In the genomic region with DNA sequence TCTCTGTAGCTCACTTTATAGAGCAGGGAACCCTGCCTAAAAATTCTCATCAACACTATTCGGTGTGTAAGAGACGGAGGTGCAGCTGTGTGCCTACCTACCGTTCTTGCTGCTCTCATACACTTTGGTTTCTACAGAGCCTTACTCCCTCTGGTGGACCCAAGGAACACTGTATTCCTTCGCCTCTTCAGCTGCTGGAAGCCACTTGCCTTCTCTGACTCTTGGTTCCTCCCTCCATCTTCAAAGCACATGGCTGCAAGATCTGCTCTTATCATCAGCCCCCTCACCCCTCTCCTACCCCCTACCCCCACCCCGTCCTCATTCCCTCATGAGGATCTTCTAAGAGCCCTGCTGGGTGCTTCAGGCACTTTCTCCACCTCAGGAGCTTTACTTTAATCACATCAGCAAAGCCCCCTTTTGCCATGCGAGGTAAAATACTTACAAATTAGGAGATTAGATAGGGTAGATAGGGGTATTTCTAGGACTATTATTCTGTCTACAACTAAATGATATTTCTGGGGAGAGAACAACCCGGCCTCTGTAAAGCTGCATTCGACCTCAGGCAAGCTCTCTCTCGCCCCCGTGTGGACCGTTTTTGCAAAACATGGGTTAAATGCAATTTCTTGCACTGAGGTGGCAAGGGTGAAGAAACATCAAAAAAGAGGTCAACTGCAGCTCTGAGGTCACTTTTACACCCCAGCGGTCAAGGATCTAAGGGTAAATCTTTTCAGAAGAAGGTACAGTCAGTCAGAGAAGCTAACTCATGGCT, we compare ENCODE assay signal across 8 mouse cellular contexts. TPM values are rescaled to one million over a fixed set of nuclear protein-coding genes. Genes with fewer than 3 reads are reported as not detected.
DNase-seq lines count a peak whose midpoint lies in the region; ATAC-seq and TF ChIP-seq lines count a peak whose summit lies in the region.

No protein-coding gene starts in this region.

- H3K9ac ChIP-seq in forebrain, embryonic 16.5 days (replicated peaks; ENCODE audit: low read depth, low read length) = no peak overlapping the region
- H3K9ac ChIP-seq in lung, postnatal 0 days (replicated peaks; ENCODE audit: low read depth) = no peak overlapping the region

- no peaks in the 10 kb centered on the region for H3K9me3 ChIP-seq in forebrain, embryonic 16.5 days (ENCODE audit: control insufficient read depth, low read length)
- no peaks in the 10 kb centered on the region for H3K9me3 ChIP-seq in hindbrain, embryonic 10.5 days
- no peaks in the 10 kb centered on the region for H3K9me3 ChIP-seq in lung, postnatal 0 days (ENCODE audit: low read length)

- TF ChIP-seq POLR2A in cerebellum, adult 2 months (IDR thresholded peaks at IDR 0.05; ENCODE audit: borderline replicate concordance, insufficient read depth, low read length) = no peak

- DNase-seq in Muller cell, postnatal 12 days (ENCODE audit: inconsistent ontology term) = peak; percentile 52
- peak; percentile 25 to 60 for DNase-seq in cerebellum, adult 2 months
- peak; percentile 77 for DNase-seq in hindbrain, embryonic 10.5 days (ENCODE audit: low spot score)
- peak; percentile 78 to 79 for DNase-seq in layer of hippocampus, postnatal 10 days (ENCODE audit: low spot score in 2 of 2)
- DNase-seq in lung, postnatal 0 days (ENCODE audit: low spot score) = peak; percentile 76
- DNase-seq in retina, adult 2 months (ENCODE audit: low read depth, low spot score) = peak; percentile 25
- peak; percentile 61 for DNase-seq in thymus, postnatal 25 days

- no peaks in the 10 kb centered on the region for H3K27me3 ChIP-seq in cerebellum, adult 2 months (ENCODE audit: control insufficient read depth, insufficient read depth, low read length)
- H3K27me3 ChIP-seq in forebrain, embryonic 16.5 days (replicated peaks; ENCODE audit: control insufficient read depth, insufficient read depth, low read length) = no peaks in the 10 kb centered on the region
- no peaks in the 10 kb centered on the region for H3K27me3 ChIP-seq in hindbrain, embryonic 10.5 days (ENCODE audit: insufficient read depth, poor library complexity, severe bottlenecking)
- no peaks in the 10 kb centered on the region for H3K27me3 ChIP-seq in lung, postnatal 0 days (replicated peaks; ENCODE audit: insufficient read depth, low read length)

- H3K4me1 ChIP-seq in cerebellum, adult 2 months (ENCODE audit: control insufficient read depth, insufficient read depth, low read length) = no peaks in the 10 kb centered on the region
- H3K4me1 ChIP-seq in forebrain, embryonic 16.5 days (replicated peaks; ENCODE audit: control insufficient read depth, insufficient read depth, low read length) = peaks cover 3% of the 10 kb centered on the region
- 0 out of 2 replicates have a peak, but pooled peaks cover 2% of the 10 kb centered on the region for H3K4me1 ChIP-seq in hindbrain, embryonic 10.5 days (replicated peaks)
- H3K4me1 ChIP-seq in lung, postnatal 0 days (ENCODE audit: insufficient read depth, low read depth, low read length) = no peaks in the 10 kb centered on the region

- no peaks in the 10 kb centered on the region for H3K36me3 ChIP-seq in forebrain, embryonic 16.5 days (ENCODE audit: control insufficient read depth, insufficient read depth)
- H3K36me3 ChIP-seq in hindbrain, embryonic 10.5 days = no peaks in the 10 kb centered on the region
- H3K36me3 ChIP-seq in lung, postnatal 0 days (ENCODE audit: insufficient read depth, low read length) = no peaks in the 10 kb centered on the region

- 8% methylated on average over 12 of the region's 12 CpGs for WGBS in cerebellum, adult 2 months
- 6% methylated on average over 12 of the region's 12 CpGs for WGBS in forebrain, embryonic 16.5 days
- WGBS in hindbrain, embryonic 10.5 days = 16% methylated on average over 12 of the region's 12 CpGs
- WGBS in lung, postnatal 0 days = 3% methylated on average over 12 of the region's 12 CpGs

- peak overlapping the region; percentile 48 for H3K4me2 ChIP-seq in forebrain, embryonic 16.5 days (ENCODE audit: low read length)
- H3K4me2 ChIP-seq in lung, postnatal 0 days (replicated peaks; ENCODE audit: low read depth, low read length) = peak overlapping the region; percentile 14; the same call in 1 of the 2 replicates

- H3K27ac ChIP-seq in cerebellum, adult 2 months (ENCODE audit: insufficient read depth, low read length) = no peak overlapping the region
- H3K27ac ChIP-seq in forebrain, embryonic 16.5 days (ENCODE audit: low read length) = no peak overlapping the region
- no peak overlapping the region for H3K27ac ChIP-seq in hindbrain, embryonic 10.5 days
- H3K27ac ChIP-seq in lung, postnatal 0 days (ENCODE audit: low read length) = no peak overlapping the region

- TF ChIP-seq CTCF in cerebellum, adult 2 months (IDR thresholded peaks at IDR 0.05; ENCODE audit: borderline replicate concordance, insufficient read depth, low read depth, low read length) = peak; percentile 80
- TF ChIP-seq CTCF in lung, postnatal 0 days (IDR thresholded peaks at IDR 0.05) = peak; percentile 83

- ATAC-seq in forebrain, embryonic 16.5 days = peak; percentile 79
- peak; percentile 62 for ATAC-seq in lung, postnatal 0 days

- no peak for TF ChIP-seq EP300 in lung, postnatal 0 days (IDR thresholded peaks at IDR 0.05)

- H3K4me3 ChIP-seq in cerebellum, adult 2 months (replicated peaks; ENCODE audit: insufficient read depth, low read depth, low read length) = no peak overlapping the region
- peak overlapping the region; percentile 17; the same call in 1 of the 2 replicates for H3K4me3 ChIP-seq in forebrain, embryonic 16.5 days (replicated peaks; ENCODE audit: low read length)
- peak overlapping the region; percentile 34 for H3K4me3 ChIP-seq in hindbrain, embryonic 10.5 days
- H3K4me3 ChIP-seq in lung, postnatal 0 days (ENCODE audit: low read depth, low read length) = no peak overlapping the region

RNA-seq across cellular contexts. Expression of a gene that starts 20.3 kb away (rescaled TPM):
- 1.0 and 1.3 TPM in 2 replicates for polyA plus RNA-seq in cerebellum, adult 2 months (2012; rRNA removed)
- 0.67 and 1.2 TPM in 2 replicates for polyA plus RNA-seq in forebrain, embryonic 16.5 days (2015; fragmentation: Nextera tagmentation; extraction: Ambion mirVana)
- polyA plus RNA-seq in hindbrain, embryonic 10.5 days (2016; fragmentation: Nextera tagmentation; extraction: Ambion mirVana) = 0.10 TPM in 1 of 2 replicates, not detected in the other
- total RNA-seq in layer of hippocampus, postnatal 10 days (2021) = 1 to 10 TPM; 2.4 to 3.7 TPM
- 0.37 and 0.78 TPM in 2 replicates for polyA plus RNA-seq in lung, postnatal 0 days (2015; fragmentation: Nextera tagmentation; extraction: Ambion mirVana)

RNA-seq across cellular contexts. Expression of a gene that starts 26.8 kb away (rescaled TPM):
- 3.3 and 7.1 TPM in 2 replicates for polyA plus RNA-seq in cerebellum, adult 2 months (2012; rRNA removed)
- polyA plus RNA-seq in forebrain, embryonic 16.5 days (2015; fragmentation: Nextera tagmentation; extraction: Ambion mirVana) = 13.1 and 20.0 TPM in 2 replicates
- 0.80 and 5.7 TPM in 2 replicates for polyA plus RNA-seq in hindbrain, embryonic 10.5 days (2016; fragmentation: Nextera tagmentation; extraction: Ambion mirVana)
- 1 to 10 TPM; 6.1 to 7.9 TPM for total RNA-seq in layer of hippocampus, postnatal 10 days (2021)
- polyA plus RNA-seq in lung, postnatal 0 days (2015; fragmentation: Nextera tagmentation; extraction: Ambion mirVana) = 27.8 and 31.8 TPM in 2 replicates

Comparison
In these comparisons a context has a peak if more than half of its experiments do, and no peak if none do; other contexts are left out.
1. DNase-seq: peak in every context shown above with its lines; median percentile 78 in layer of hippocampus, postnatal 10 days; 77 in hindbrain, embryonic 10.5 days; 76 in lung, postnatal 0 days; 61 in thymus, postnatal 25 days; 52 in Muller cell, postnatal 12 days; 42 in cerebellum, adult 2 months; 25 in retina, adult 2 months.
2. H3K4me3 ChIP-seq: peak in forebrain, embryonic 16.5 days (single experiment) and hindbrain, embryonic 10.5 days (single experiment); none in cerebellum, adult 2 months (single experiment) and lung, postnatal 0 days (single experiment).